Mouse (Mus musculus) forebrain, embryonic 14.5 days (tissue): Measurements from ENCODE around the gene Tmem120b. TPM values are rescaled to one million over a fixed set of nuclear protein-coding genes. Genes with fewer than 3 reads are reported as not detected.

ENCODE experiments used
- ATAC-seq: fragments of 200-750 bp; cut with Nextera tagmentation; 2 replicates; pipeline ENCODE4 v1.8.0; 2017; ENCODE audit warnings: mild to moderate bottlenecking, moderate library complexity
- DNase-seq: peaks from one replicate; pipeline ENCODE4 v3.0.0-alpha.2; 2015; ENCODE audit warnings: low spot score
- H3K27ac ChIP-seq: fragments of 300-500 bp; sonication (generic); 2 replicates; pipeline ENCODE4 v1.5.1; 2014; ENCODE audit warnings: low read depth, mild to moderate bottlenecking, control low read depth, low read length, moderate library complexity
- H3K27me3 ChIP-seq: fragments of 300-500 bp; sonication (generic); replicated peaks from 2 replicates; pipeline ENCODE4 v1.6.1; 2014; ENCODE audit warnings: low read length, control low read depth, mixed read lengths; ENCODE audit not compliant: control insufficient read depth, insufficient read depth
- H3K36me3 ChIP-seq: fragments of 300-500 bp; sonication (generic); 2 replicates; pipeline ENCODE4 v1.6.1; 2014; ENCODE audit warnings: low read length, control low read depth; ENCODE audit not compliant: control insufficient read depth, insufficient read depth
- H3K4me1 ChIP-seq: fragments of 300-500 bp; sonication (generic); 2 replicates; pipeline ENCODE4 v1.6.1; 2014; ENCODE audit warnings: antibody characterized with exemption, low read length, control low read depth; ENCODE audit not compliant: control insufficient read depth, insufficient read depth
- H3K4me2 ChIP-seq: fragments of 300-500 bp; sonication (generic); 2 replicates; pipeline ENCODE4 v1.6.1; 2014; ENCODE audit warnings: mild to moderate bottlenecking, control low read depth, low read length
- H3K4me3 ChIP-seq: fragments of 300-500 bp; sonication (generic); 2 replicates; pipeline ENCODE4 v1.5.1; 2014; ENCODE audit warnings: low read depth, low read length, control low read depth
- H3K9ac ChIP-seq: fragments of 300-500 bp; sonication (generic); 2 replicates; pipeline ENCODE4 v1.6.1; 2014; ENCODE audit warnings: mild to moderate bottlenecking, low read length, control low read depth, moderate library complexity
- H3K9me3 ChIP-seq: fragments of 300-500 bp; sonication (generic); replicated peaks from 2 replicates; pipeline ENCODE4 v1.6.1; 2016; ENCODE audit warnings: low read length, control low read depth, mixed read lengths; ENCODE audit not compliant: control insufficient read depth
- WGBS: fragments of 180-500 bp; shearing (Covaris S2); extraction: QIAGEN DNeasy Blood & Tissue Kit; methylation state at CpG from one replicate; pipeline ENCODE4 v1.1.7; 2014; 5-methylcytosine and 5-hydroxymethylcytosine counted together
- polyA plus RNA-seq: library from polyadenylated mRNA; unstranded; fragments of >200 nt; fragmentation: Nextera tagmentation; extraction: Ambion mirVana; gene quantifications from 2 replicates; pipeline ENCODE4 v1.2.1, GENCODE M21; 2014

The Tmem120b gene
- polyA plus RNA-seq, 1 experiment from 2014 or later: 8.1 TPM

- no peaks in the 10 kb centered on the region for H3K4me1 ChIP-seq
- no peak overlapping the region for H3K9ac ChIP-seq
- ATAC-seq (no peak), DNase-seq (no peak)
- H3K27ac ChIP-seq: no peak overlapping the region
- no peak overlapping the region for H3K4me3 ChIP-seq
- no peak overlapping the region for H3K4me2 ChIP-seq
- H3K9me3 ChIP-seq: no peaks in the 10 kb centered on the region
- whole genome bisulfite sequencing: 95% methylated on average over 7 of the region's 7 CpGs
- no peaks in the 10 kb centered on the region for H3K27me3 ChIP-seq
- H3K36me3 ChIP-seq: peaks cover 7% of the 10 kb centered on the region
Observed at GRCm38 (mm10) chr5:123029729-123030128, 38.5 kb upstream of the Tmem120b start.

GRCm38 (mm10) chr5:123031312-123031711 is 36.9 kb upstream of the Tmem120b start:
- no peaks in the 10 kb centered on the region for H3K4me1 ChIP-seq
- 94% methylated on average over 3 of the region's 3 CpGs for WGBS
- H3K9me3 ChIP-seq: no peaks in the 10 kb centered on the region
- DNase-seq (no peak), ATAC-seq (no peak)
- no peaks in the 10 kb centered on the region for H3K27me3 ChIP-seq
- no peak overlapping the region for H3K27ac ChIP-seq
- no peak overlapping the region for H3K4me2 ChIP-seq
- H3K9ac ChIP-seq: no peak overlapping the region
- H3K4me3 ChIP-seq: no peak overlapping the region
- H3K36me3 ChIP-seq: peaks cover 7% of the 10 kb centered on the region

- H3K4me3 ChIP-seq: no peak overlapping the region
- H3K27me3 ChIP-seq: no peaks in the 10 kb centered on the region
- H3K9ac ChIP-seq: no peak overlapping the region
- WGBS: 75% methylated on average over 7 of the region's 7 CpGs
- no peak overlapping the region for H3K27ac ChIP-seq
- ATAC-seq (no peak), DNase-seq (no peak)
- H3K36me3 ChIP-seq: peaks cover 7% of the 10 kb centered on the region
- H3K4me1 ChIP-seq: no peaks in the 10 kb centered on the region
- H3K9me3 ChIP-seq: no peaks in the 10 kb centered on the region
- no peak overlapping the region for H3K4me2 ChIP-seq
Observed at GRCm38 (mm10) chr5:123033646-123034160, 34.5 kb upstream of the Tmem120b start.

- ATAC-seq (no peak), DNase-seq (no peak)
- Histone ChIP-seq H3K4me2 (no peak overlapping the region), H3K9me3 (no peaks in the 10 kb centered on the region), H3K4me1 (peaks cover 4% of the 10 kb centered on the region; the same call in 1 of the 2 replicates), H3K27me3 (no peaks in the 10 kb centered on the region), H3K27ac (no peak overlapping the region), H3K36me3 (no peaks in the 10 kb centered on the region), H3K4me3 (no peak overlapping the region), H3K9ac (no peak overlapping the region)
- 89% methylated on average over 4 of the region's 4 CpGs for WGBS
Observed at GRCm38 (mm10) chr5:123035089-123035488, 33.1 kb upstream of the Tmem120b start.

GRCm38 (mm10) chr5:123035564-123035963 is 32.7 kb upstream of the Tmem120b start:
- Histone ChIP-seq H3K27ac (no peak overlapping the region), H3K4me2 (no peak overlapping the region), H3K36me3 (no peaks in the 10 kb centered on the region), H3K27me3 (no peaks in the 10 kb centered on the region), H3K9ac (no peak overlapping the region), H3K4me3 (no peak overlapping the region), H3K9me3 (no peaks in the 10 kb centered on the region), H3K4me1 (peaks cover 4% of the 10 kb centered on the region; the same call in 1 of the 2 replicates)
- DNase-seq: peak; percentile 58
- WGBS: 40% methylated on average over 6 of the region's 6 CpGs
- 0 out of 2 replicates have a peak, but pooled peaks have one; percentile 40 for ATAC-seq

- no peak for ATAC-seq
- H3K27ac ChIP-seq: no peak overlapping the region
- peaks cover 4% of the 10 kb centered on the region; the same call in 1 of the 2 replicates for H3K4me1 ChIP-seq
- H3K4me2 ChIP-seq: no peak overlapping the region
- no peaks in the 10 kb centered on the region for H3K36me3 ChIP-seq
- no peaks in the 10 kb centered on the region for H3K9me3 ChIP-seq
- H3K27me3 ChIP-seq: no peaks in the 10 kb centered on the region
- H3K9ac ChIP-seq: no peak overlapping the region
- DNase-seq: no peak
- H3K4me3 ChIP-seq: no peak overlapping the region
- WGBS: 80% methylated on average over 5 of the region's 5 CpGs
Observed at GRCm38 (mm10) chr5:123038115-123038514, 30.1 kb upstream of the Tmem120b start.

GRCm38 (mm10) chr5:123039120-123039752 is 29.0 kb upstream of the Tmem120b start:
- Histone ChIP-seq H3K27ac (no peak overlapping the region), H3K4me2 (peak overlapping the region; percentile 49), H3K9ac (peak overlapping the region; percentile 37; the same call in 1 of the 2 replicates), H3K4me1 (peaks cover 4% of the 10 kb centered on the region; the same call in 1 of the 2 replicates), H3K4me3 (peak overlapping the region; percentile 10; the same call in 1 of the 2 replicates), H3K9me3 (no peaks in the 10 kb centered on the region), H3K27me3 (no peaks in the 10 kb centered on the region), H3K36me3 (no peaks in the 10 kb centered on the region)
- ATAC-seq (0 out of 2 replicates have a peak, but pooled peaks have one; percentile 10), DNase-seq (peak; percentile 32)
- whole genome bisulfite sequencing: 5% methylated on average over 25 of the region's 25 CpGs

- Histone ChIP-seq H3K4me2 (no peak overlapping the region), H3K27ac (no peak overlapping the region), H3K4me1 (peaks cover 4% of the 10 kb centered on the region; the same call in 1 of the 2 replicates), H3K9me3 (no peaks in the 10 kb centered on the region), H3K36me3 (no peaks in the 10 kb centered on the region), H3K4me3 (no peak overlapping the region), H3K9ac (no peak overlapping the region), H3K27me3 (no peaks in the 10 kb centered on the region)
- WGBS: 66% methylated on average over 7 of the region's 7 CpGs
- no peak for ATAC-seq
- DNase-seq: no peak
Observed at GRCm38 (mm10) chr5:123040796-123041195, 27.4 kb upstream of the Tmem120b start.

- H3K9me3 ChIP-seq: no peaks in the 10 kb centered on the region
- WGBS: 15% methylated on average over 7 of the region's 7 CpGs
- no peak overlapping the region for H3K4me2 ChIP-seq
- H3K4me1 ChIP-seq: peaks cover 4% of the 10 kb centered on the region; the same call in 1 of the 2 replicates
- H3K9ac ChIP-seq: no peak overlapping the region
- peak; percentile 24 for DNase-seq
- H3K27me3 ChIP-seq: no peaks in the 10 kb centered on the region
- no peak overlapping the region for H3K27ac ChIP-seq
- ATAC-seq: no peak
- no peak overlapping the region for H3K4me3 ChIP-seq
- no peaks in the 10 kb centered on the region for H3K36me3 ChIP-seq
Observed at GRCm38 (mm10) chr5:123043856-123044255, 24.4 kb upstream of the Tmem120b start.
